Mouse (Mus musculus): ENCODE data around the gene Ryr2. TPM values are rescaled to one million over a fixed set of nuclear protein-coding genes. Genes with fewer than 3 reads are reported as not detected.

Gene Ryr2
- polyA plus RNA-seq, 1 experiment from 2014 or later, result 6.1 TPM

- Histone ChIP-seq H3K4me1 (ENCODE audit: control insufficient read depth, insufficient read depth, low read length) (peaks cover 6% of the 10 kb centered on the region; the same call in 1 of the 2 replicates), H3K4me3 (replicated peaks; ENCODE audit: low read depth, low read length) (no peak overlapping the region), H3K9ac (replicated peaks; ENCODE audit: low read length) (no peak overlapping the region), H3K27ac (replicated peaks; ENCODE audit: low read depth, low read length) (no peak overlapping the region), H3K9me3 (ENCODE audit: control insufficient read depth, low read length) (no peaks in the 10 kb centered on the region), H3K36me3 (ENCODE audit: control insufficient read depth, insufficient read depth, low read length) (no peaks in the 10 kb centered on the region), H3K4me2 (ENCODE audit: low read length) (no peak overlapping the region), H3K27me3 (ENCODE audit: control insufficient read depth, insufficient read depth, low read length) (no peaks in the 10 kb centered on the region)
- ATAC-seq (ENCODE audit: low FRiP score, low TSS enrichment) (peak; percentile 34; the same call in 1 of the 2 replicates), DNase-seq (peak; percentile 39)
- 25% methylated on average over 10 of the region's 10 CpGs for WGBS
These were observed 23.2 kb downstream of the Ryr2 start for GRCm38 (mm10) chr13:12083443-12084111.

- no peak for DNase-seq
- Histone ChIP-seq H3K36me3 (ENCODE audit: control insufficient read depth, insufficient read depth, low read length) (no peaks in the 10 kb centered on the region), H3K4me3 (replicated peaks; ENCODE audit: low read depth, low read length) (no peak overlapping the region), H3K9me3 (ENCODE audit: control insufficient read depth, low read length) (no peaks in the 10 kb centered on the region), H3K4me1 (ENCODE audit: control insufficient read depth, insufficient read depth, low read length) (peaks cover 6% of the 10 kb centered on the region; the same call in 1 of the 2 replicates), H3K27me3 (ENCODE audit: control insufficient read depth, insufficient read depth, low read length) (no peaks in the 10 kb centered on the region), H3K9ac (replicated peaks; ENCODE audit: low read length) (no peak overlapping the region), H3K4me2 (ENCODE audit: low read length) (no peak overlapping the region), H3K27ac (replicated peaks; ENCODE audit: low read depth, low read length) (no peak overlapping the region)
- WGBS, result 88% methylated on average over 4 of the region's 4 CpGs
- ATAC-seq (ENCODE audit: low FRiP score, low TSS enrichment), result no peak
These were observed 26.2 kb downstream of the Ryr2 start for GRCm38 (mm10) chr13:12080590-12080989.

- Histone ChIP-seq H3K4me1 (ENCODE audit: control insufficient read depth, insufficient read depth, low read length) (peaks cover 6% of the 10 kb centered on the region; the same call in 1 of the 2 replicates), H3K9ac (replicated peaks; ENCODE audit: low read length) (no peak overlapping the region), H3K36me3 (ENCODE audit: control insufficient read depth, insufficient read depth, low read length) (no peaks in the 10 kb centered on the region), H3K4me3 (replicated peaks; ENCODE audit: low read depth, low read length) (no peak overlapping the region), H3K27ac (replicated peaks; ENCODE audit: low read depth, low read length) (no peak overlapping the region), H3K9me3 (ENCODE audit: control insufficient read depth, low read length) (no peaks in the 10 kb centered on the region), H3K27me3 (ENCODE audit: control insufficient read depth, insufficient read depth, low read length) (no peaks in the 10 kb centered on the region), H3K4me2 (ENCODE audit: low read length) (no peak overlapping the region)
- WGBS, result 75% methylated on average over 4 of the region's 4 CpGs
- ATAC-seq (ENCODE audit: low FRiP score, low TSS enrichment) (no peak), DNase-seq (no peak)
These were observed 27.2 kb downstream of the Ryr2 start for GRCm38 (mm10) chr13:12079536-12079935.

GRCm38 (mm10) chr13:12074897-12075296 is 31.8 kb downstream of the Ryr2 start:
- WGBS, result 91% methylated on average over 6 of the region's 6 CpGs
- ATAC-seq (ENCODE audit: low FRiP score, low TSS enrichment) (no peak), DNase-seq (no peak)
- H3K36me3 ChIP-seq (ENCODE audit: control insufficient read depth, insufficient read depth, low read length), result no peaks in the 10 kb centered on the region
- H3K27ac ChIP-seq (replicated peaks; ENCODE audit: low read depth, low read length), result no peak overlapping the region
- H3K4me2 ChIP-seq (ENCODE audit: low read length), result no peak overlapping the region
- H3K4me1 ChIP-seq (ENCODE audit: control insufficient read depth, insufficient read depth, low read length), result peaks cover 9% of the 10 kb centered on the region; the same call in 1 of the 2 replicates
- H3K27me3 ChIP-seq (ENCODE audit: control insufficient read depth, insufficient read depth, low read length), result no peaks in the 10 kb centered on the region
- H3K9me3 ChIP-seq (ENCODE audit: control insufficient read depth, low read length), result no peaks in the 10 kb centered on the region
- H3K4me3 ChIP-seq (replicated peaks; ENCODE audit: low read depth, low read length), result no peak overlapping the region
- H3K9ac ChIP-seq (replicated peaks; ENCODE audit: low read length), result no peak overlapping the region

GRCm38 (mm10) chr13:12072571-12072970 is 34.2 kb downstream of the Ryr2 start:
- DNase-seq (no peak), ATAC-seq (ENCODE audit: low FRiP score, low TSS enrichment) (no peak)
- no peaks in the 10 kb centered on the region for H3K36me3 ChIP-seq (ENCODE audit: control insufficient read depth, insufficient read depth, low read length)
- 55% methylated on average over 7 of the region's 7 CpGs for WGBS
- peaks cover 9% of the 10 kb centered on the region; the same call in 1 of the 2 replicates for H3K4me1 ChIP-seq (ENCODE audit: control insufficient read depth, insufficient read depth, low read length)
- H3K27ac ChIP-seq (replicated peaks; ENCODE audit: low read depth, low read length), result no peak overlapping the region
- H3K4me2 ChIP-seq (ENCODE audit: low read length), result no peak overlapping the region
- H3K27me3 ChIP-seq (ENCODE audit: control insufficient read depth, insufficient read depth, low read length), result no peaks in the 10 kb centered on the region
- H3K9me3 ChIP-seq (ENCODE audit: control insufficient read depth, low read length), result no peaks in the 10 kb centered on the region
- no peak overlapping the region for H3K9ac ChIP-seq (replicated peaks; ENCODE audit: low read length)
- H3K4me3 ChIP-seq (replicated peaks; ENCODE audit: low read depth, low read length), result no peak overlapping the region

- DNase-seq (peak; percentile 59), ATAC-seq (ENCODE audit: low FRiP score, low TSS enrichment) (peak; percentile 40; the same call in 1 of the 2 replicates)
- Histone ChIP-seq H3K4me3 (replicated peaks; ENCODE audit: low read depth, low read length) (no peak overlapping the region), H3K4me1 (ENCODE audit: control insufficient read depth, insufficient read depth, low read length) (peaks cover 9% of the 10 kb centered on the region; the same call in 1 of the 2 replicates), H3K36me3 (ENCODE audit: control insufficient read depth, insufficient read depth, low read length) (no peaks in the 10 kb centered on the region), H3K27ac (replicated peaks; ENCODE audit: low read depth, low read length) (no peak overlapping the region), H3K27me3 (ENCODE audit: control insufficient read depth, insufficient read depth, low read length) (no peaks in the 10 kb centered on the region), H3K9ac (replicated peaks; ENCODE audit: low read length) (no peak overlapping the region), H3K9me3 (ENCODE audit: control insufficient read depth, low read length) (no peaks in the 10 kb centered on the region), H3K4me2 (ENCODE audit: low read length) (no peak overlapping the region)
- WGBS, result 9% methylated on average over 3 of the region's 3 CpGs
These were observed 34.6 kb downstream of the Ryr2 start for GRCm38 (mm10) chr13:12072112-12072511.

GRCm38 (mm10) chr13:12070157-12071129 is 36.3 kb downstream of the Ryr2 start:
- Histone ChIP-seq H3K9ac (replicated peaks; ENCODE audit: low read length) (no peak overlapping the region), H3K4me2 (ENCODE audit: low read length) (no peak overlapping the region), H3K27me3 (ENCODE audit: control insufficient read depth, insufficient read depth, low read length) (no peaks in the 10 kb centered on the region), H3K4me1 (ENCODE audit: control insufficient read depth, insufficient read depth, low read length) (peaks cover 9% of the 10 kb centered on the region; the same call in 1 of the 2 replicates), H3K4me3 (replicated peaks; ENCODE audit: low read depth, low read length) (no peak overlapping the region), H3K36me3 (ENCODE audit: control insufficient read depth, insufficient read depth, low read length) (no peaks in the 10 kb centered on the region), H3K9me3 (ENCODE audit: control insufficient read depth, low read length) (no peaks in the 10 kb centered on the region), H3K27ac (replicated peaks; ENCODE audit: low read depth, low read length) (no peak overlapping the region)
- DNase-seq (no peak), ATAC-seq (ENCODE audit: low FRiP score, low TSS enrichment) (no peak)
- 82% methylated on average over 14 of the region's 14 CpGs for WGBS

GRCm38 (mm10) chr13:12064576-12064975 is 42.2 kb downstream of the Ryr2 start:
- no peaks in the 10 kb centered on the region for H3K4me1 ChIP-seq (ENCODE audit: control insufficient read depth, insufficient read depth, low read length)
- H3K4me2 ChIP-seq (ENCODE audit: low read length), result no peak overlapping the region
- ATAC-seq (ENCODE audit: low FRiP score, low TSS enrichment) (no peak), DNase-seq (no peak)
- no peaks in the 10 kb centered on the region for H3K27me3 ChIP-seq (ENCODE audit: control insufficient read depth, insufficient read depth, low read length)
- WGBS, result 84% methylated on average over 4 of the region's 4 CpGs
- no peak overlapping the region for H3K9ac ChIP-seq (replicated peaks; ENCODE audit: low read length)
- H3K27ac ChIP-seq (replicated peaks; ENCODE audit: low read depth, low read length), result no peak overlapping the region
- H3K9me3 ChIP-seq (ENCODE audit: control insufficient read depth, low read length), result no peaks in the 10 kb centered on the region
- no peak overlapping the region for H3K4me3 ChIP-seq (replicated peaks; ENCODE audit: low read depth, low read length)
- no peaks in the 10 kb centered on the region for H3K36me3 ChIP-seq (ENCODE audit: control insufficient read depth, insufficient read depth, low read length)
